8 mouse cellular contexts compared by ENCODE assay signal in the genomic region with DNA sequence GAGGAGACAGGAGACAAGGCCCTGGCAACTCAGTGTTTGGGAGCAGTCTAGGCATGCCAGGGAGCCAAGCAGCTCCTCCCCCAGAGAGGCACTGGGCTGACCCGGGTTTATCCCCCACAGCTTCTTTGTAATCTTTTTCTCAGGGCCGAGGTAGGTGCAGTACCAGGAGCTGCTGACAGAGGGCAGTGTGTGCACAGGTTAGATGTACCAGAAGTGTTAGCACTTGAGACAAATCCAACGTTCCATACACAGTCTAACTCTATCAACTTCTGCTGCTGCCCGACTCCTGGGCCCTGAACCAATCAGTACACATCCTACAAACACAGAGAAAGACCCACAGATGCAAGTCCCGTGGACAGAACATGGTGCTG. TPM values are rescaled to one million over a fixed set of nuclear protein-coding genes. Genes with fewer than 3 reads are reported as not detected.
DNase-seq lines count a peak whose midpoint lies in the region; ATAC-seq lines count a peak whose summit lies in the region.

No protein-coding gene starts in this region.

- H3K27me3 ChIP-seq in intestine, embryonic 16.5 days (replicated peaks; ENCODE audit: control insufficient read depth, insufficient read depth, low read length), result no peaks in the 10 kb centered on the region; the same call in 1 of the 2 replicates
- H3K27me3 ChIP-seq in midbrain, embryonic 11.5 days (ENCODE audit: control insufficient read depth, insufficient read depth, low read length), result no peaks in the 10 kb centered on the region

- no peaks in the 10 kb centered on the region for H3K36me3 ChIP-seq in intestine, embryonic 16.5 days (ENCODE audit: control insufficient read depth, insufficient read depth, low read length)
- no peaks in the 10 kb centered on the region for H3K36me3 ChIP-seq in midbrain, embryonic 11.5 days (ENCODE audit: control insufficient read depth, insufficient read depth, low read length)

- 5% methylated on average over 5 of the region's 5 CpGs for WGBS in intestine, embryonic 16.5 days
- WGBS in midbrain, embryonic 11.5 days, result 8% methylated on average over 5 of the region's 5 CpGs

- intact Hi-C loops in gastrocnemius, postnatal 36 days (cut with DNase I), result loop anchor here (2.0 to 5.0 kb wide), 4 partner anchors 235 to 435 kb away; no protein-coding TSS in a partner anchor
- intact Hi-C loops in left cerebral cortex, postnatal 14 days (cut with DNase I), result loop anchor here (1.0 to 5.0 kb wide), 3 partner anchors 201 to 445 kb away; no protein-coding TSS in a partner anchor

- H3K27ac ChIP-seq in intestine, embryonic 16.5 days (ENCODE audit: low read length), result no peak overlapping the region
- H3K27ac ChIP-seq in midbrain, embryonic 11.5 days (ENCODE audit: low read depth, low read length), result no peak overlapping the region

- no peak overlapping the region for H3K4me3 ChIP-seq in intestine, embryonic 16.5 days (ENCODE audit: low read length)
- no peak overlapping the region for H3K4me3 ChIP-seq in midbrain, embryonic 11.5 days (ENCODE audit: low read depth, low read length)

- no peak overlapping the region for H3K9ac ChIP-seq in intestine, embryonic 16.5 days (ENCODE audit: low read depth, low read length)
- H3K9ac ChIP-seq in midbrain, embryonic 11.5 days (ENCODE audit: low read length), result peak overlapping the region; percentile 24; the same call in 1 of the 2 replicates

- ATAC-seq in intestine, embryonic 16.5 days, result peak; percentile 70
- ATAC-seq in midbrain, embryonic 11.5 days (ENCODE audit: low FRiP score), result peak; percentile 73

- H3K4me1 ChIP-seq in intestine, embryonic 16.5 days (ENCODE audit: control insufficient read depth, insufficient read depth, low read length), result no peaks in the 10 kb centered on the region
- H3K4me1 ChIP-seq in midbrain, embryonic 11.5 days (ENCODE audit: control insufficient read depth, insufficient read depth, low read length), result no peaks in the 10 kb centered on the region; the same call in 1 of the 2 replicates

- H3K9me3 ChIP-seq in intestine, embryonic 16.5 days (ENCODE audit: control insufficient read depth, low read length), result no peaks in the 10 kb centered on the region
- no peaks in the 10 kb centered on the region for H3K9me3 ChIP-seq in midbrain, embryonic 11.5 days (ENCODE audit: control insufficient read depth, low read length)

- DNase-seq in adrenal gland, postnatal 10 days, result peak; percentile 92
- DNase-seq in embryo, embryonic 11.5 days (ENCODE audit: low read depth, low spot score), result peak; percentile 80
- DNase-seq in gastrocnemius, postnatal 36 days, result peak; percentile 69 to 87
- peak; percentile 94 to 96 for DNase-seq in left cerebral cortex, postnatal 14 days (ENCODE audit: low spot score in 2 of 2)
- DNase-seq in midbrain, embryonic 11.5 days (ENCODE audit: low spot score, missing footprints), result peak; percentile 100
- peak; percentile 64 for DNase-seq in skeletal muscle tissue, adult 2 months (ENCODE audit: low read depth, low spot score)
- peak; percentile 64 for DNase-seq in yolk sac, embryonic 10.5 days (ENCODE audit: low spot score)

- H3K4me2 ChIP-seq in intestine, embryonic 16.5 days (ENCODE audit: low read depth, low read length), result no peak overlapping the region
- H3K4me2 ChIP-seq in midbrain, embryonic 11.5 days, result no peak overlapping the region

RNA-seq across cellular contexts. Expression of a gene that starts 13.6 kb away (rescaled TPM):
- total RNA-seq in adrenal gland, postnatal 10 days (2021), result not detected
- not detected for total RNA-seq in gastrocnemius, postnatal 36 days (2021)
- polyA plus RNA-seq in intestine, embryonic 16.5 days (2015; fragmentation: Nextera tagmentation; extraction: Ambion mirVana), result not detected in 2 replicates
- not detected for total RNA-seq in left cerebral cortex, postnatal 14 days (2021)
- not detected in 2 replicates for polyA plus RNA-seq in midbrain, embryonic 11.5 days (2014; fragmentation: Nextera tagmentation; extraction: Ambion mirVana)

RNA-seq across cellular contexts. Expression of a gene that starts 29.4 kb away (rescaled TPM):
- total RNA-seq in adrenal gland, postnatal 10 days (2021), result not detected
- total RNA-seq in gastrocnemius, postnatal 36 days (2021), result not detected
- not detected in 2 replicates for polyA plus RNA-seq in intestine, embryonic 16.5 days (2015; fragmentation: Nextera tagmentation; extraction: Ambion mirVana)
- 1 to 10 TPM; 1.1 to 2.6 TPM for total RNA-seq in left cerebral cortex, postnatal 14 days (2021)
- 0.15 and 0.19 TPM in 2 replicates for polyA plus RNA-seq in midbrain, embryonic 11.5 days (2014; fragmentation: Nextera tagmentation; extraction: Ambion mirVana)

RNA-seq across cellular contexts. Expression of a gene that starts 29.8 kb away (rescaled TPM):
- total RNA-seq in adrenal gland, postnatal 10 days (2021), result not detected
- total RNA-seq in gastrocnemius, postnatal 36 days (2021), result not detected
- polyA plus RNA-seq in intestine, embryonic 16.5 days (2015; fragmentation: Nextera tagmentation; extraction: Ambion mirVana), result not detected in 2 replicates
- total RNA-seq in left cerebral cortex, postnatal 14 days (2021), result not detected
- not detected in 2 replicates for polyA plus RNA-seq in midbrain, embryonic 11.5 days (2014; fragmentation: Nextera tagmentation; extraction: Ambion mirVana)

RNA-seq across cellular contexts. Expression of a gene that starts 45.3 kb away (rescaled TPM):
- total RNA-seq in adrenal gland, postnatal 10 days (2021), result not detected
- total RNA-seq in gastrocnemius, postnatal 36 days (2021), result not detected
- polyA plus RNA-seq in intestine, embryonic 16.5 days (2015; fragmentation: Nextera tagmentation; extraction: Ambion mirVana), result not detected in 2 replicates
- total RNA-seq in left cerebral cortex, postnatal 14 days (2021), result under 1 TPM in 1 of 2 experiments, not detected in 1; 0.61 TPM
- not detected in 2 replicates for polyA plus RNA-seq in midbrain, embryonic 11.5 days (2014; fragmentation: Nextera tagmentation; extraction: Ambion mirVana)

RNA-seq across cellular contexts. Expression of a gene that starts 60.0 kb away (rescaled TPM):
- total RNA-seq in adrenal gland, postnatal 10 days (2021), result not detected
- under 1 TPM in 1 of 2 experiments, not detected in 1; 0.15 TPM for total RNA-seq in gastrocnemius, postnatal 36 days (2021)
- 0.13 and 0.34 TPM in 2 replicates for polyA plus RNA-seq in intestine, embryonic 16.5 days (2015; fragmentation: Nextera tagmentation; extraction: Ambion mirVana)
- not detected for total RNA-seq in left cerebral cortex, postnatal 14 days (2021)
- polyA plus RNA-seq in midbrain, embryonic 11.5 days (2014; fragmentation: Nextera tagmentation; extraction: Ambion mirVana), result 0.34 and 0.51 TPM in 2 replicates
